Mouse (Mus musculus) brain, adult 2 months (tissue): ENCODE measurements around the gene Fmnl1.
A peak's percentile ranks its signal among the peaks of the same experiment; 100 is the strongest.

Experiments used
- DNase-seq: peaks from one replicate; pipeline ENCODE4 v3.0.0; 2011; ENCODE audit warnings: low read depth, low spot score

Gene Fmnl1

DNA sequence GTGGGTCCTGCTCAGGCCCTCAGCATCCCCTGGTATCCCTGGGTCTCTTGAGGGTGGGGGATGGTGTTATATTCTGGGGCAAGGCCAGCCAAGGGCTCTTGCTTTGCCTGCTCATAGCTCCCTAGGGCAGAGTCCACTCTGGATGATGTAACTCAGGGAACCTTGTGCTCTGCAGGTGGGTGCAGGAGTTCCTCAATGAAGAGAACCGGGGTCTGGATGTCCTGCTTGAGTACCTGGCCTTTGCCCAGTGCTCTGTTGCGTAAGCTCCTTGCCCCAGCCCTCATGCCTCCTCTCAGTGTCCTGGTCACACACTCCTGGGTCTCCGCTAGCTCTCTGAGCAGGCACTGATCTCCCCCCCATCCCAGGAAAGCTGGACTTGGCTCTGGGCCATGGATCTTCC lies 11.0 kb downstream of the Fmnl1 start:
- DNase-seq = no peak

- DNase-seq = peak; percentile 80
These were observed 14.0 kb downstream of the Fmnl1 start for GRCm38 (mm10) chr11:103184891-103185290.

- peak; percentile 90 for DNase-seq
These were observed 21.5 kb downstream of the Fmnl1 start for GRCm38 (mm10) chr11:103192230-103192955.

GRCm38 (mm10) chr11:103192956-103193824 lies 22.3 kb downstream of the Fmnl1 start:
- DNase-seq = peak; percentile 93

DNA sequence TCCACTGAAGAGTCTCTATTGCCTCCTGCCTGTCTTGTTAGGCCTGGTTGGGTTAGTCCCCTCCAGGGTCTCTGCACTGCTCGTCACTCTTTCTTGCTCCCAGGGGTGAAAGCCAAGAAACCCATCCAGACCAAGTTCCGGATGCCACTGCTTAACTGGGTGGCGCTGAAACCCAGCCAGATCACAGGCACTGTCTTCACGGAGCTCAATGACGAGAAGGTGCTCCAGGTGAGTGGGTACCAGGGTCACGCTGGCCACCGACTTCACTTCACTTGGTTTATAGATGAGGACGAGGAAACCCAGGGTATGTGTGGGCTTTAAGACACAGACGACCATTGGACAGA lies 22.9 kb downstream of the Fmnl1 start:
- no peak for DNase-seq

DNA sequence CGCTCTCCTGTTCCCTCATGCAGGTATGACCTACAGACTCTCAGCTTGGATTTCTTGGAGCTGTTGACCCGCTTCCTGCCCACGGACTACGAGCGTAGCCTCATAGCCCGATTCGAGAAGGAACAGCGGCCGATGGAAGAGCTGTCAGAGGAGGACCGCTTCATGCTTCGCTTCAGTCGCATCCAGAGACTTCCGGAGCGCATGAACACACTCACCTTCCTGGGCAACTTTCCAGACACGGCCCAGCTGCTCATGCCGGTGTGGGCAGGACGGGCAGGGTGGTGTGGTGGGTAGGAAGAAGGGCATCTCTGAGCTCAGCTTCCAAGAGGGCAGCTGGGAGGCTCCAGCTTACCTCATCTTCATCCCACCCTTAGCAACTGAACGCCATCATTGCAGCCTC lies 24.3 kb downstream of the Fmnl1 start:
- peak; percentile 64 for DNase-seq

- DNase-seq = peak; percentile 68
These were observed 24.7 kb downstream of the Fmnl1 start for GRCm38 (mm10) chr11:103195656-103196055.

- peak; percentile 85 for DNase-seq
These were observed 26.4 kb downstream of the Fmnl1 start for GRCm38 (mm10) chr11:103197340-103197739.

DNA sequence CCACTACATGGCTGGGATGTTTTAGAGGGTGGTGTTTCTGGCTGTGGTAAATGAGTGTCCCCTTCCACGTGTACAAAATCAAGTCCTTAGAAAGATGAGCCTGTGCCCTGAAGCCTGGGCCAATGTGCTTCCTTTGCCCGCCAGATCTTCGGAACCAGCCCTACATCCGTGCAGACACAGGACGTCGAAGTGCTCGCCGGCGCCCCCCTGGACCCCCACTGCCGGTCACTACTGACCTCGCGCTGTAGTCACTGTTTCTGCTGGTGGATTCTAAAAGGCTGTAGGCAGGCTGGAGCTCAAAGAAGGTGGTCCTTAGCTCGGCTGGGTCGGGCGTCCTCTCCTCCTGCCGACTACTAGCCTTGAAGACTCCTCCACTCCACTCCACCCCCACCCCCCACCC lies 27.4 kb downstream of the Fmnl1 start:
- no peak for DNase-seq

- peak; percentile 95 for DNase-seq
These were observed 28.2 kb downstream of the Fmnl1 start for GRCm38 (mm10) chr11:103198911-103199803.

DNA sequence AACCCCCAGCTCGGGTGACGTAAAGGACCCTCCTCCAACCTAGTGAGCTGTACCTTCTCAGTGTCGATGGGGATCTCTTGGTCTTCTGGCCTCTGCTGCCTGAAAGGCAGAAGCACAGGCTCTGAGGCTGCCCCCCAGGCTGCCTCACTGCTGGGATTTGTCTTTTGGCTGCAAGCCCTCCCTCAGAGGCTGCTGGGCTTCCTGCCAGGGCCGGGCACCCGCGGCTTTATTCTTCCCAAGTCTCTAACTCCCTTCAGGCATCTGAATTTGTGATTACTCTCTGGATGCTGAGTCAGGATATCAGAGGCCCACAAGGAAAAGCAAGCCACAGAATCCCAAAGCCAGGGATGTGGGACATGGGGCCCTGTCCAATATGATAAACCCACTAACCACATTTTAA lies 30.8 kb downstream of the Fmnl1 start:
- DNase-seq = peak; percentile 83

DNA sequence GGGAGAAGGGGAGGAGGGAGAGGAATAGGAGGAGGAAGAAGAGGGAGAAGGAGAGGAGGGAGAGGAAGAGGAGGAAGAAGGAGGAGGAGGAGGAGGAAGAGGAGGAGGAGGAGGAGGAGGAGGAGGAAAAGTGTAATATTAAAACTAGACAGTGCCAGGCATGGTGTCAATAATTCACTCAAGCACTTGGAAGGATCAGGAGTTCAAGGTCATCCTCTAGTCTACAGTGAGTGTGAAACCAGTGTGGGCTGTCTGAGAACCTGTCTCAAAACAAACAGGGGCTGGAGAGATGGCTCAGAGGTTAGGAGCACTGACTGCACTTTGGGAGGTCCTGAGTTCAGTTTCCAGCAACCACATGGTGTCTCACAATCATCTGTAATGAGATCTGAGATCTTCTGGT lies 31.5 kb downstream of the Fmnl1 start:
- no peak for DNase-seq

DNA sequence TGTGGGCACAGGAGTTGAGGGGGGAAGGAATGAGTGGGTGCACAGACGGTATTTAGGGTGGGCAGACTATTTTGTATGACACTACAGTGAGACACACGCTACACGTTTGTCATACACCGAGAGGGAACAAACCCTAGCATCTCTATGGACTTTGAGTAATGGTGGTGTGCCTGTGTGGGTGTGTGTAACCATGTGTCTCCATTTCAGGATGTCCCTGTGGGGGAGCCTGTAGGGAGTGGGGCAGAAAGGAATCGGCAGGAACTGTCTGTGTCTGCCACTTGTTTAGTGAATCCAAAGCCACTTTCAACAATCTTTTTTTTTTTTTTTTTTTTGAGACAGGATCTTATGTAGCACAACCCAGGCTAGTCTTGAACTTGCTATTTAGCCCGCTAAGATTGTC lies 35.3 kb downstream of the Fmnl1 start:
- peak; percentile 67 for DNase-seq

DNA sequence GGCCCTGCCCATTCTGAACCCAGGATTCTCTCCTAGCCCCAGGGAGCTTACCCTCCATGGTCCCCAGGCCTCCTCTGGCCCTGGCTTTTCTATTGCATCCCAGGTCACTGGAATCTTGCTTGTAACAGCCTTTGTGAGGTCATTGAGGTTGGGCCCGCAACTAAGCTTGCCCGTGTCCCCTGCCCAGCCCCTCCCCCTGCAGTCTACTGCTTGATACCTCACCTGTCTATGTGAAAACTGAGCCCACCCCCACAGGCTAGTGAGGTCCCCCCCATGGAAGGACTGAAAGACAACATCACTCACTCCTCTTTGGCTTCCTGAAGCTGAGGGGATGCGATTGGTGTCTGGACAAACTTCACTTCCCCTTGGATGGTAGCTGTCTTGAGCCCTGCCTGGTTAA lies 37.6 kb downstream of the Fmnl1 start, which contains the start of gene 1700023F06Rik:
Gene 1700023F06Rik, minus strand, starts transcription at position 101 of the 400 bp plus-strand sequence.
- DNase-seq = no peak

DNA sequence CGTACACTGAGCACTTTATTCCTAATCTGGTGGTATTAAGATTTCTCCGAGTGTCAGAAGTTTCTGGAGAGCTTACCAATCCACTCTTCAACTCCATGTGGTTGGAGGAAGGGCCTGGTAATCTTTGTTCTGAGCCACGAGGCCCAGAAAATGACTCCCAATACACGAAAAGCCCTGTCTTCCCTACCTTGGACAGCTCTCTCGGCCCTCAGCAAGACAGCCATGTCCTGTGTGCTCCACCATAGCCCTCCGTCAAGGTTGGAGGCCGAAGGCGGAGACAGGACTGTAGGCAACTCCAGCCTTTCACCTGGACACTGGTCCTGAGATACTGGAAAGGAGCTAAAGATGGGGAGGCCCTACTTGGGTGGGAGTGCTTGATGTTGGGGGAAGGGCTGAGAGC lies 39.4 kb downstream of the Fmnl1 start:
- DNase-seq = no peak

GRCm38 (mm10) chr11:103213712-103214111 lies 42.8 kb downstream of the Fmnl1 start:
- no peak for DNase-seq

- no peak for DNase-seq
These were observed 44.4 kb downstream of the Fmnl1 start for GRCm38 (mm10) chr11:103215355-103215754.

DNA sequence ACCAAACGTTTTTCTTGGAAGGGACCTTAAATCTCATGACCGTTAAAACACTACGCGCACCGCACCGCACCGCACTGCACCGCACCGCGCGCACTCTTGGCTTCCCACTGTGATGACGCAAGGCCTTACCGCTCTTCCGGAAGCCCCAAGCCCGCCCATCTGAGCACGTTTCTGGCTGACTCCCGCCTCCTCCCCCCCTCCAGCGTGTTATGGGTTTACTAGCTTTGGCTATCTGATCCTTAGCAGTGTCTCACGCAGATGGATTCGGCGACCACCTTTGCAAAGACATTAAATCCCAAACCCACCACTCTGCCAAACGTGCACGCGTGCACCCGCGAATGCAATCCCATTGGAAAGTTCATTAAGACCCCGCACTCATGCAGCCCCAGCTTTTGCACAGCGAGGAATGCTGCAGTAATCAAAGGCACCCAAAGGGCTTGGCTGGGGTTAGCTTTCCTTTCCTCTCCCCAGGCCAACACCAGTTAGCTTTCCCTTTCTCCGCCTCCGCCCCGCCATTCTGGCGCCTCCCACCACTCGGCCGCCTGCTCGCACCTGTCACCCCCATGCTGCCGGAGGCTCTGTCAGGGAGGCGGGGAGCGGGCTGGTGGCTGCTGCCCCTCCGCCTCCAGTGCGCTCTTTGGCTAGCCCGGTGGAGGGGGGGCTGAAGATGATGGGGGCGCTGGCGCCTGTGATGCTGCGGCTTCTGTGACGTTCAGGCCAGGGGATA lies 47.0 kb downstream of the Fmnl1 start, which contains the start of gene Spata32:
Gene Spata32, minus strand, starts transcription at position 643 of the 727 bp plus-strand sequence.
- DNase-seq = peak; percentile 93

GRCm38 (mm10) chr11:103218517-103218901 lies 47.6 kb downstream of the Fmnl1 start:
- DNase-seq = no peak

DNA sequence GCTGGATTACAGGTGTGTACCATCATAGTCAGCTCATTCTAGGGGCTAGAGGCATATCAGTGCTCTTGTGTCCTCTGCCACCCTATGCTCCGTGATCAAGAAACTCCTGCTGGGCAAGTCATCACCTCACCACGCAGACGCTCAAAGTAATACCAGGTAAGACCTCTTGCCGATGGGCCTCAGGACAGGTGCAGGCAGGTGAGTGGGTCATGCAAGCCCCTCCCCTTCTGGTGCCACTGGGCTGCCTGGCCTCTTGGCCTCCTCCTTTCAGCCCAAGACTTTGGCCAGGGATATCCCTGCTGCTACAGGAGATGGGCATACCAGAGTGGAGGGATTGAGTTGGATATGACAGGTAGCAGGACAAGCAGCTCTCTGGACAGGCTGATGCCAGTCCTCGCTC lies 48.4 kb downstream of the Fmnl1 start:
- no peak for DNase-seq

GRCm38 (mm10) chr11:103219995-103220394 lies 49.1 kb downstream of the Fmnl1 start:
- DNase-seq = no peak
